Mouse (Mus musculus) ES-Bruce4 (cell line): ENCODE data around the gene Pdzrn3.

Experiments
- CTCF ChIP-seq: IDR thresholded peaks from one replicate; pipeline ENCODE4 v1.8.1; 2011; ENCODE audit warnings: low read depth, low read length
- EP300 ChIP-seq: IDR thresholded peaks from 2 replicates; pipeline ENCODE4 v1.6.1; 2011; ENCODE audit warnings: low read depth, low read length; ENCODE audit not compliant: insufficient read depth

- no peak for TF ChIP-seq CTCF
- no peak for TF ChIP-seq EP300
These were observed 49.6 kb upstream of the Pdzrn3 start for GRCm38 (mm10) chr6:101427296-101427695.
